Mouse (Mus musculus): Measurements from ENCODE around the gene Fam47c. TPM values are rescaled to one million over a fixed set of nuclear protein-coding genes. Genes with fewer than 3 reads are reported as not detected.

Gene Fam47c
- not detected in 2 replicates for polyA plus RNA-seq (2014; fragmentation: Nextera tagmentation; extraction: Ambion mirVana)

GRCm38 (mm10) chrX:78737463-78737862 is at the start of gene Fam47c:
Gene Fam47c, plus strand, starts transcription at chrX:78737763.
- Histone ChIP-seq H3K9me3 (ENCODE audit: control insufficient read depth, low read length) (no peaks in the 10 kb centered on the region), H3K4me3 (ENCODE audit: low read depth, low read length) (no peak within 1 kb of the TSS), H3K27me3 (ENCODE audit: control insufficient read depth, insufficient read depth, low read length) (no peaks in the 10 kb centered on the region), H3K4me1 (replicated peaks; ENCODE audit: control insufficient read depth, insufficient read depth, low read length) (no peaks in the 10 kb centered on the region), H3K9ac (ENCODE audit: low read length) (no peak within 1 kb of the TSS), H3K36me3 (ENCODE audit: control insufficient read depth, insufficient read depth, low read length) (no peaks in the 10 kb centered on the region), H3K27ac (ENCODE audit: low read depth, low read length) (no peak within 1 kb of the TSS), H3K4me2 (ENCODE audit: low read depth, low read length, severe bottlenecking) (no peak within 1 kb of the TSS)
- DNase-seq (ENCODE audit: low spot score) (no peak), ATAC-seq (replicated peaks; ENCODE audit: low FRiP score) (no peak)
- 94% methylated on average over 3 of the region's 3 CpGs for WGBS

DNA sequence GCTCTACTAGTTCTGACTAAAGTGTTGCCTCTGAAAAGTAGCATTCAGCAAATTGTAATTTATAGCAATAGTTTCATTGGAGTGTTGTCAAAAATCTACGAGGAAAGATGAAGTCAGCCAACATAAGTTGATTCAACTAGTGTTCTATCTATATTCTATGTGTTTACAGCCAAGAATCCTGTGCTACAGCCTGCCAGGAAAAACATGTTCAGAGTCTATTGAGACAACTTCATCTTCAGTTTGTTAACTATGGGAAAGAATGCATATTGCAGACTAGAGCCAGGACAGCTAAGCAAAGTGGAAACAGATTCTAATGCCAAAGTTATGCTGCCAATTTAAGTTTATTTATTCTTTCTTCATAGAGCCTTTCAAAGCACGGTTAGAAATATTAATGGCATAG is 31.8 kb downstream of the Fam47c start:
- Histone ChIP-seq H3K4me3 (ENCODE audit: low read depth, low read length) (no peak overlapping the region), H3K27me3 (ENCODE audit: control insufficient read depth, insufficient read depth, low read length) (no peaks in the 10 kb centered on the region), H3K9ac (ENCODE audit: low read length) (no peak overlapping the region), H3K9me3 (ENCODE audit: control insufficient read depth, low read length) (no peaks in the 10 kb centered on the region), H3K27ac (ENCODE audit: low read depth, low read length) (no peak overlapping the region), H3K4me2 (ENCODE audit: low read depth, low read length, severe bottlenecking) (no peak overlapping the region), H3K4me1 (replicated peaks; ENCODE audit: control insufficient read depth, insufficient read depth, low read length) (no peaks in the 10 kb centered on the region), H3K36me3 (ENCODE audit: control insufficient read depth, insufficient read depth, low read length) (no peaks in the 10 kb centered on the region)
- WGBS = 77% methylated on average over 2 of the region's 2 CpGs
- DNase-seq (ENCODE audit: low spot score) (no peak), ATAC-seq (replicated peaks; ENCODE audit: low FRiP score) (no peak)

GRCm38 (mm10) chrX:78777078-78777477 is 39.5 kb downstream of the Fam47c start:
- 83% methylated on average over 2 of the region's 2 CpGs for WGBS
- Histone ChIP-seq H3K27me3 (ENCODE audit: control insufficient read depth, insufficient read depth, low read length) (no peaks in the 10 kb centered on the region), H3K4me3 (ENCODE audit: low read depth, low read length) (no peak overlapping the region), H3K27ac (ENCODE audit: low read depth, low read length) (no peak overlapping the region), H3K9ac (ENCODE audit: low read length) (no peak overlapping the region), H3K36me3 (ENCODE audit: control insufficient read depth, insufficient read depth, low read length) (no peaks in the 10 kb centered on the region), H3K4me1 (replicated peaks; ENCODE audit: control insufficient read depth, insufficient read depth, low read length) (no peaks in the 10 kb centered on the region), H3K9me3 (ENCODE audit: control insufficient read depth, low read length) (no peaks in the 10 kb centered on the region), H3K4me2 (ENCODE audit: low read depth, low read length, severe bottlenecking) (no peak overlapping the region)
- ATAC-seq (replicated peaks; ENCODE audit: low FRiP score) = no peak
- no peak for DNase-seq (ENCODE audit: low spot score)

Other genes starting within 250 kb of the Fam47c start
- gene Prrg1, start 153.9 kb upstream of the Fam47c start, polyA plus RNA-seq (2014; fragmentation: Nextera tagmentation; extraction: Ambion mirVana) = 8.0 and 8.6 TPM in 2 replicates